Mouse (Mus musculus) kidney, adult 2 months (tissue): Measurements from ENCODE around the gene Cyth3. TPM values are rescaled to one million over a fixed set of nuclear protein-coding genes. Genes with fewer than 3 reads are reported as not detected.
A peak's percentile ranks its signal among the peaks of the same experiment; 100 is the strongest.

ENCODE experiments used
- DNase-seq: peaks from one replicate; pipeline ENCODE4 v3.0.0; 2021
- H3K27ac ChIP-seq: fragments of 200-500 bp; 2 replicates; pipeline ENCODE4 v1.5.1; 2012; ENCODE audit warnings: low read depth, low read length, control low read depth, inconsistent platforms; ENCODE audit not compliant: insufficient read depth
- H3K27me3 ChIP-seq: fragments of 200-500 bp; replicated peaks from 2 replicates; pipeline ENCODE4 v1.6.1; 2012; ENCODE audit warnings: mild to moderate bottlenecking, moderate library complexity, low read length, inconsistent platforms; ENCODE audit not compliant: control insufficient read depth, insufficient read depth
- H3K36me3 ChIP-seq: fragments of 200-500 bp; 2 replicates; pipeline ENCODE4 v1.6.1; 2012; ENCODE audit warnings: mild to moderate bottlenecking, moderate library complexity, low read length, inconsistent platforms; ENCODE audit not compliant: control insufficient read depth, insufficient read depth
- H3K4me1 ChIP-seq: fragments of 200-500 bp; 2 replicates; pipeline ENCODE4 v1.6.1; 2011; ENCODE audit warnings: low read length; ENCODE audit not compliant: control insufficient read depth, insufficient read depth
- H3K4me3 ChIP-seq: fragments of 200-500 bp; 2 replicates; pipeline ENCODE4 v1.5.1; 2011; ENCODE audit warnings: mild to moderate bottlenecking, low read depth, low read length, control low read depth; ENCODE audit not compliant: insufficient read depth
- CTCF ChIP-seq: fragments of 200-500 bp; conservative IDR thresholded peaks from 2 replicates; pipeline ENCODE4 v1.5.1; 2011; ENCODE audit warnings: low read depth, mild to moderate bottlenecking, control low read depth, low read length, moderate library complexity, mixed read lengths; ENCODE audit not compliant: insufficient read depth, insufficient read length
- POLR2A ChIP-seq: fragments of 200-500 bp; IDR thresholded peaks from one replicate; pipeline ENCODE4 v1.6.1; 2011; ENCODE audit warnings: low read depth, low read length, control low read depth
- WGBS: fragments of 180-500 bp; shearing (Covaris S2); methylation state at CpG from one replicate; pipeline ENCODE4 v1.1.7; 2018; 5-methylcytosine and 5-hydroxymethylcytosine counted together
- polyA plus RNA-seq: library from polyadenylated mRNA; depleted of rRNA; stranded (reverse); fragments of >200 nt; gene quantifications from 2 replicates; pipeline ENCODE4 v1.2.3, GENCODE M21; 2012

Cyth3 gene
- polyA plus RNA-seq, 1 experiment: 22.8 TPM

- peak; percentile 54 for DNase-seq
- WGBS: 44% methylated on average over 12 of the region's 12 CpGs
- peak overlapping the region; percentile 74 for H3K27ac ChIP-seq
- H3K4me1 ChIP-seq: peaks cover 20% of the 10 kb centered on the region
- no peak overlapping the region for H3K4me3 ChIP-seq
- TF ChIP-seq POLR2A (no peak), CTCF (no peak)
- H3K27me3 ChIP-seq: no peaks in the 10 kb centered on the region
- H3K36me3 ChIP-seq: no peaks in the 10 kb centered on the region
Observed at GRCm38 (mm10) chr5:143634550-143635112, 12.4 kb downstream of the Cyth3 start.

GRCm38 (mm10) chr5:143635358-143635757 is 13.1 kb downstream of the Cyth3 start:
- peak; percentile 27 for DNase-seq
- H3K27me3 ChIP-seq: no peaks in the 10 kb centered on the region
- H3K36me3 ChIP-seq: no peaks in the 10 kb centered on the region
- H3K4me3 ChIP-seq: no peak overlapping the region
- WGBS: 56% methylated on average over 11 of the region's 11 CpGs
- no peak for TF ChIP-seq CTCF
- TF ChIP-seq POLR2A: no peak
- peak overlapping the region; percentile 52; the same call in 1 of the 2 replicates for H3K27ac ChIP-seq
- peaks cover 20% of the 10 kb centered on the region for H3K4me1 ChIP-seq

GRCm38 (mm10) chr5:143636173-143636572 is 13.9 kb downstream of the Cyth3 start:
- no peak for DNase-seq
- no peak overlapping the region for H3K4me3 ChIP-seq
- WGBS: 63% methylated on average over 7 of the region's 7 CpGs
- no peaks in the 10 kb centered on the region for H3K27me3 ChIP-seq
- H3K4me1 ChIP-seq: peaks cover 20% of the 10 kb centered on the region
- H3K27ac ChIP-seq: no peak overlapping the region; the same call in 1 of the 2 replicates
- no peaks in the 10 kb centered on the region for H3K36me3 ChIP-seq
- no peak for TF ChIP-seq CTCF
- TF ChIP-seq POLR2A: no peak

GRCm38 (mm10) chr5:143637832-143638420 is 15.7 kb downstream of the Cyth3 start:
- Histone ChIP-seq H3K4me3 (no peak overlapping the region), H3K27ac (peak overlapping the region; percentile 68), H3K27me3 (no peaks in the 10 kb centered on the region), H3K4me1 (peaks cover 26% of the 10 kb centered on the region), H3K36me3 (no peaks in the 10 kb centered on the region)
- no peak for TF ChIP-seq POLR2A
- TF ChIP-seq CTCF: no peak
- 55% methylated on average over 11 of the region's 11 CpGs for WGBS
- DNase-seq: peak; percentile 19

- Histone ChIP-seq H3K27me3 (no peaks in the 10 kb centered on the region), H3K36me3 (no peaks in the 10 kb centered on the region), H3K27ac (0 out of 2 replicates have a peak overlapping the region, but pooled peaks have one; percentile 33), H3K4me3 (no peak overlapping the region), H3K4me1 (peaks cover 28% of the 10 kb centered on the region)
- WGBS: 33% methylated on average over 7 of the region's 7 CpGs
- TF ChIP-seq CTCF: no peak
- no peak for TF ChIP-seq POLR2A
- no peak for DNase-seq
Observed at GRCm38 (mm10) chr5:143638516-143639270, 16.4 kb downstream of the Cyth3 start.

- peaks cover 28% of the 10 kb centered on the region for H3K4me1 ChIP-seq
- 92% methylated on average over 4 of the region's 4 CpGs for WGBS
Observed at GRCm38 (mm10) chr5:143639329-143639728, 17.1 kb downstream of the Cyth3 start.

GRCm38 (mm10) chr5:143639810-143640209 is 17.6 kb downstream of the Cyth3 start:
- Histone ChIP-seq H3K27ac (no peak overlapping the region), H3K36me3 (no peaks in the 10 kb centered on the region), H3K4me1 (peaks cover 23% of the 10 kb centered on the region), H3K27me3 (no peaks in the 10 kb centered on the region), H3K4me3 (no peak overlapping the region)
- no peak for DNase-seq
- TF ChIP-seq POLR2A (no peak), CTCF (no peak)
- WGBS: 82% methylated on average over 7 of the region's 7 CpGs

More at GRCm38 (mm10) chr5:143639329-143639728, 17.1 kb downstream of the Cyth3 start:
- no peak for DNase-seq
- Histone ChIP-seq H3K27ac (no peak overlapping the region), H3K27me3 (no peaks in the 10 kb centered on the region), H3K36me3 (no peaks in the 10 kb centered on the region), H3K4me3 (no peak overlapping the region)
- TF ChIP-seq POLR2A (no peak), CTCF (no peak)
